Mouse (Mus musculus) left cerebral cortex, adult 8-10 months (tissue): ENCODE results near the gene Srsf5. TPM values are rescaled to one million over a fixed set of nuclear protein-coding genes. Genes with fewer than 3 reads are reported as not detected.
"Not testable (repeated sequence)": the region's sequence is repeated elsewhere in the genome, so short reads cannot be mapped to it uniquely, and the experiment has no call there.

Source experiments
- DNase-seq, 2 experiments: peaks; one replicate each; pipeline ENCODE4 v3.0.0; 2022; ENCODE audit warnings: low spot score in 2 of 2
- total RNA-seq, 4 experiments: library from RNA; stranded (reverse); gene quantifications; 2 replicates each; pipeline ENCODE4 v1.2.4; 2022

Gene Srsf5
- total RNA-seq, 4 experiments from 2014 or later: 286 to 385 (median 329) TPM

GRCm38 (mm10) chr12:80948202-80948601 lies 2.9 kb downstream of the Srsf5 start:
- no peak for DNase-seq

DNA sequence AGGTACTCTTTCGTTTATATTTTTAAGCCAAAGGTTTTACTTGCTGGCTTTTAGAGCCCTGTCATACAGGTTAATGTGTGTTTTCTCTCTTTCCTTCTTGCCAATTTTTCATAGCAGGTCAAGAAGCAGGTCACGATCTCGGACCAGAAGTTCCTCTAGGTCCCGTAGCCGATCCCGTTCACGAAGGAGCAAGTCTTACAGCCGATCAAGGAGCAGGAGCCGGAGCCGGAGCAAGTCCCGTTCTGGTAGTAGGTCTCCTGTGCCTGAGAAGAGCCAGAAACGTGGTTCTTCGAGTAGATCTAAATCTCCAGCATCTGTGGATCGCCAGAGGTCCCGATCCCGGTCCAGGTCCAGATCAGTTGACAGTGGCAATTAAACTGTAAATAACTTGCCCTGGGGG lies 4.3 kb downstream of the Srsf5 start:
- DNase-seq: not testable (repeated sequence)

DNA sequence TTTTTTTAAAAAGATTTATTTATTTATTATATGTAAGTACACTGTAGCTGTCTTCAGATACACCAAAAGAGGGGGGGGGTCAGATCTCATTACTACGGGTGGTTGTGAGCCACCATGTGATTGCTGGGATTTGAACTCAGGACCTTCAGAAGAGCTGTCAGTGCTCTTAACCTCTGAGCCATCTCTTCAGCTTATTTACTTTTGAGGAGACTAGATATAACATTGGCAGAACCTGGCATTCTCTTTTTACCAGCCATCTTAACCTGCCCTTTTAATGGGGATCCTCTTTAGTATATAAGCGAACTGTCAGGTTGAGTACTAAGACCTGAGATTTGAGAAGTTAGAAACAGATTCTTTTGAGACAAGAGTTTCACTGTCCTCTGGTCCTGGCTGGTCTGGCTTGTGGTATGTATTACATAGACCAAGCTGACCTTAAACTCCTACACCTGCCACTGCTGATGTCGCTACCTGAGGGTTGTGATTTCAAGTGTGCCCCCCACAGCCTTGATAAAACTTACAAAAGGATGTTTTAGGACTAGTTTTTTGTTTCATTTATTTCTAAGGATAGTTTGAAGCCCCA lies 6.4 kb downstream of the Srsf5 start:
- DNase-seq: no peak

GRCm38 (mm10) chr12:80952526-80952925 lies 7.2 kb downstream of the Srsf5 start:
- no peak for DNase-seq

- DNase-seq: no peak
Observed at GRCm38 (mm10) chr12:80956039-80956438, 10.7 kb downstream of the Srsf5 start.

DNA sequence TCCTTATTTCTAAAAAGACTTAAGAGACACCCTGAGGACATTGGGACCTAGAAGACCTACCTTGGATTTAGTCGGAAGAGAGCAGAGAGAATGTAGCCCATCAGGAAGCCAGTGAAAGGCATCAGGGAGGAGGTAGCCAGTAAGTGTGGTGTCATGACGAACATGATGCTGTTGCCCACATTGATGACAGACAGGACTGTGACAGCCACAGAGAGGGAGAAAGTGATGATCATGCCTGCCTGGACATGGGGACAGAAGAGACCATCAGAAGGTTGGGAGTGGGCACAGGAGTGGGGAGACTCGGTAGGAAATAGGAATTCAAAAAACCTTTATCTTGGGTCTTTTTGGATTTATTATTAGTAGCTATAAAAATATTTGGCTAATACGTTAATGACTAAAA lies 12.7 kb downstream of the Srsf5 start:
- DNase-seq: no peak

DNA sequence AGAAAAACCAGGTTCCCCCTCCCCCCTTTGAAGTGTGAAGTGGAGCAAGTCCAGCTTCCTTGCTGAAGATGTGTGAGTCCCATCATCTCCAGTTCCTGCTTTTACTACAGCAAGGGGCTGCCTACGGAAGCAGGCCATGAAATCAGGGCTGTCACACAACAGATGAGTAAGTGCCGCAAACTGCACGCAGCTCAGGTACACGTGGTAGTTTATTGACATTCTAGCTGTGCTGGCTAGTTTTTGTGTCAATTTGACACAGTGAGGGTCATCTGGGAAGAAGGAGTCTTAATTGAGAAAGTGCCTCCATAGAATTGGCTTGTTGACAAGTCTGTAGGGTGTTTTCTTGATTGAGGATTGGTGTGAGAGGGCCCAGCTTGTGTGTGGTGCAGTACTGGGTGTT lies 17.3 kb downstream of the Srsf5 start:
- no peak for DNase-seq

DNA sequence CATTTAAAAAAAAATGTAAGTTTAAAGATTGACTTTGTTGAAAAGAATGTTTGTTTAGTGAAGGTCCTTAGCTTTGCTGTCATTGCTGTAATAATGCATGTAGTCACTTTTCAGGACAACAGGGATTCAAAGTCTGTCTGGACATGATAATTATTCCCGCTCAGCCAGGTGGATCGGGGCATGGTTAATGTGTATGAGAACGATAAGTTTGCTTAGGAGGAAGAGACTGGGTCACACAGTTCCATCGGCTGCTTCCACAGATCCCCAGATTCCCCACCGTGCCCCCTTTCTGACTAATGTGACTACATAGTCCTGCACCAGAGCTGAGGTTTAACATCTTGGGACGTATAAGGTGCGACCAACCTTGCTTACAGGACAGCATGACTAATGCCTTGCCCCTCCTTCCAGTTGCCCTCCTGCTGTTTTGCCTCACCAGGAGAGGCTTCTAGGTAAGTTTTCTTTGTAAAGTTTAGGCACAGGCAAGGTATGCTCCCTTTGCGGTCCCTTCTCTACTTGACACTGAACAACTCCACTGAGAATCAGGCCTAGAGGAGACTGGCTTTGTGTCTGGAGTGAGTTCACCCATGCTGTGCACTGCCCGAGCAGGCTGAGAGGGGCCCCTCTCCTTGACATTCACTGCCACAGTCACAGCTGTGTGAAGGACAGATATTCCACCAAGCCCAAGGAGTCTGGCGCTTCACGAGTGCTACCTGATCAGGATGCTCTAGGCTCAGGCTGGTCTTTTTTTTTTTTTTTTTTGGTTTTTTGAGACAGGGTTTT lies 20.9 kb downstream of the Srsf5 start:
- no peak for DNase-seq

- DNase-seq: no peak
Observed at GRCm38 (mm10) chr12:80967918-80968317, 22.6 kb downstream of the Srsf5 start.

GRCm38 (mm10) chr12:80968605-80969004 lies 23.3 kb downstream of the Srsf5 start, which contains the start of gene Slc10a1:
Gene Slc10a1 (minus strand): TSS chr12:80968705.
- no peak for DNase-seq

DNA sequence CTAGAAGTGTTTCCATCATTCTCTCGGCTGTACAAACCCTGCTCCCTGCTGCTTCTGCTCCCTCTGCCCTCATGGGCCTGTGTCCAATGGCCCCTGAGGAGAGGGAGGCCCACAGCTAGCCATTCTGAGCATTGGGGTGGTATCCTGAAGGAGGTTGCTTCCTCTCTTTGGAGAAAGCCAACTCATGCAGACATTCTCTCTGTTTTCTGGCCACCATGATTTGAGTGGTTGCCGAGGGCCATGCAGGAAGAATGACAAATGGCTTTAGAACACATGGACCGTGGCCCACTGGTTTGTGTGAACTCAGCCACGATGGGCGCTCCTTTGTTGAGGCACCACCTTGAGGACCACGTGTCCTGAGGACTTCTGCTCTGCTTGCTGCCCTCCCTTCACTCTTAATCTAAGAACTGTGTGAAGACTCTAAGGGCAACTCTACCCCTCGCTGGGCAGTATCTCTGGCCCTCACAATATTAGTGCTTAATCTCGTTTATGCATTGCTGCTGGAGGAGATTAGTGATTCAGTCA lies 24.9 kb downstream of the Srsf5 start:
- DNase-seq: no peak

GRCm38 (mm10) chr12:80971756-80972155 lies 26.5 kb downstream of the Srsf5 start:
- no peak for DNase-seq

- no peak for DNase-seq
Observed at GRCm38 (mm10) chr12:80975939-80976671, 30.8 kb downstream of the Srsf5 start.

DNA sequence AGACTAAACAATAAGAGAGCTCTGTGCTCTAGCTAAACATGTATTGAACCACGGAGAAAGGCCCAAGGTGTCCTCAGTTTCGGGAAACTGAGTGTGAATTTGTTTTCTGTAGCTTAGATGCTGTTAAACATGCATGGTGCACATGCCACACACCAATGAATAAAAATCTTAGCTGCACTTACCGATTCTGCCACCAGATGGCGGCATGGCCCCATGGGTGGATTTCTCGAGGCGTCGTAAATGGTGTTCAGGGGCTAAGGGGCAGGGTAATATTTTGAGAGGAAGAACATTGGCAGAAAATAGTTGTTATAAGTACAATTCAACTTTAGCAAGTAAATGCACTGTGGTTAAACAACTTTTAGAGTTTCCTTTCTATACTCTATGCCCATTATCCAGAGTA lies 37.0 kb downstream of the Srsf5 start:
- peak; percentile 20 to 87 for DNase-seq

DNA sequence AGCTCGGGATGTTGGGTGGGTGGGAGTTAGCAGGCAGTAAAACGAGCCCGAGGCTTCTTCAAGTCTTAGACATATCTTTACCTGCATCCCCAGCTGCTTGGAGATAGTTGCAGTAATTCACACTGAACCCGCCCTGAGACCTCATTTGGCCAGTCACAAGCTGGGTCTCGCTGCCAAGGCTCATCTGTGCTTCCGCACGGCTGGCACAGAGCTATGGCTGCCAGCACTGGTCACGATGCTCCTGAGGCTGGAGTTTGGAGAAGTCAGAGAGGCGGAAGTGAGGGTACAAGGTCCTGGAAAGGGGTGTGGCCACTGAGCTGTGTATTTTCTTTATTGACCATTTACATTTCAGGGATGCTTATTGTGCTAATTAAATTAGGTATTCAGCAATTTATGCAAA lies 38.4 kb downstream of the Srsf5 start:
- DNase-seq: no peak

DNA sequence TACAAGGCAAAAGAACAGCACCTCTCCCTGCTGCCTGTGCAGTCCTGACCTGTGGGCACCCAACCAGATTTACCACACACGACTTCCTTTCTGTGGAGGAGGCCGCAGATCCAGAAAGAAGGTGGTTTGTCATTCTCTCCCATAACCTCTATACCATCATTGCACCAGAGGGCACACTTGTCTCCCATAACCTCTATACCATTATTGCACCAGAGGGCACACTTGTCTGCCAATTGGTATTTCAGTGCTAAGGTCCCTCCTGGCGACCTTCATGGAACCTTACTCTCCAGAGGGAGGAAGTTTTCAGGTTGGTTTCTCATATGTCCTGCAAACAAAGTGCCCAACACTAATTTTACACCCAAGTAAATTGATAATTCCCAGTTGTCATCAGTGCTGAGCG lies 41.3 kb downstream of the Srsf5 start:
- no peak for DNase-seq

DNA sequence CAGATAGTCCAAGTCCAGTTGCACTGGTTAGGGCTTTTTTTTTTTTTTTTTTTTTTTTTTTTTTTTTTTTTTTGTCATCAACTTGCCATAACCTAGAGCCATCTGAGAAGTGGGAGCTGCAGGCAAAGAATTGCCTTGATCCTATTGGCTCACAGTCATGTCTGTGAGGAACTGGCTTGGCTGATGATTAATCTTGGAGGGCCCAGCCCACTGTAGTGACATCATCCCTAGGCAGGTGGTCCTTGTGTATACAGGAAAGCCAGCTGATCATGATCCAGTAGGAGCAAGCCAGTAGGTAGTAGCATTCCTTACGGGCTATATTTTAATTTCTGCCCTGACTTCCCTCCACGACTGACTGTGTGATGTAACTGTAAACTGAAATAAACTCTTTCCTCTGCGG lies 43.0 kb downstream of the Srsf5 start:
- DNase-seq: no peak

- no peak for DNase-seq
Observed at GRCm38 (mm10) chr12:80990901-80991445, 45.7 kb downstream of the Srsf5 start.

DNA sequence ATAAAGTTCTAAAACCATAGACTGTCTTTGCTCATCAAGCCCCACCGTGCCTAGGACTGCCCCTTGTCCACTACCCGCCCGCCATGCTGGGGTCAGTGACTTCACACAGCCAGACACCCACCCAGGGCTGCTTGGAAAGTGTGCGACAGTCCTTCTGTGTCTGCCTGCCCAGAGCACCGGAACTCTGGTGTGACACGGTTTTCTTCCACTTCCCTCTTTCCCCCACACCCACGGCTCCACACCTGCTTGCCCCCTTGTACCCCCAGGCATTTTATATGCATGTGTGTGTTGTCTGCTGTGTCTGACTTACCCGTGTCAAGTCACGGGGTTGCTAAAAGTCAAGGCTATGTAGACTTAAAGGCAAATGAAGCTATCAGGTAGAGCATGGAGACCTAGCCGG lies 46.5 kb downstream of the Srsf5 start:
- DNase-seq: no peak

DNA sequence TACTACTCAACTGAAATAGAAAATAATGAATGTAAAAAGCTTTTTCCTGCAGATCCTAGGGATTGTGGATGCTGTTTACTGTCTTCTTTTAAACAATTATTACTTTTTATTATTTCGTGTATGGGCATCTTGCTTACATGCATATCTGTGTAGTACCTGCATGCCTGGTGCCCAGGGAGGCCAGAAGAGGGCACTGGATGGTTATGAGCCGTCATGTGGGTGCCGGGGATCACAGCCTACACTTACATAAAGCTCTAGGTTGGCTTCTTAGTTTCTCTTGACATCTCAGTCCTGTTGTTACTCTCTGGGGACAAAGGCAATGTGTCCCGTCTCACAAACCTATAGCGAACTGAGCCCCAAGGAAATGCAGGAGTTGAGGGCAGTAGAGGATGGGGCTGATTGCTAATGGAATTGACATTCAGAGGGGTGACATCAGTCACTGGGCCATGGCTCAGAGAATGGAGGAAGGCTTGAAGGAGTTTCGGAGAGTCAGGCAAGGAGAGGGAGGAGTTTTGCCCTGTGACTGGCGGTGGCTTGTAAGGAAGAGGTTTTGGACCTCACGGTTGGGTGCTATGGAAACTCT lies 47.3 kb downstream of the Srsf5 start:
- DNase-seq: no peak

DNA sequence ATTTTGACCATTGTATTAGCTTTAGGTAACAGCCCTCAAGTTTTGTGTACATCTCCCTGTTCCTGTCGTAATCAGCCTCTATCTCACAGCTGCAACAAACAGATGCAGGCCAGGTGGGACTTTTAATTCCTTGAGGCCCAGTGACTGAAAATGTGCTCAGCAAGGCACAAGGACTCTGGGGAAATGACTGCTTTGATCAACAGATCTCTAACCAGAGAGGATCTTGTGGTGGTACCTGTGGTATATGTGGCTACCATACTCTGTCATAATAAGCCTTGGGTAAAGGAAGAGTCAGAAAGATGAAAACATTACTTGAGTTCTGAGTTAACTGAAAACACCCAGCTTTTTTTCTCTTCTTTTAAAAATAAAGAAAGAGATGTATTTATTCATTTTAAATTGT lies 48.5 kb downstream of the Srsf5 start:
- no peak for DNase-seq

DNA sequence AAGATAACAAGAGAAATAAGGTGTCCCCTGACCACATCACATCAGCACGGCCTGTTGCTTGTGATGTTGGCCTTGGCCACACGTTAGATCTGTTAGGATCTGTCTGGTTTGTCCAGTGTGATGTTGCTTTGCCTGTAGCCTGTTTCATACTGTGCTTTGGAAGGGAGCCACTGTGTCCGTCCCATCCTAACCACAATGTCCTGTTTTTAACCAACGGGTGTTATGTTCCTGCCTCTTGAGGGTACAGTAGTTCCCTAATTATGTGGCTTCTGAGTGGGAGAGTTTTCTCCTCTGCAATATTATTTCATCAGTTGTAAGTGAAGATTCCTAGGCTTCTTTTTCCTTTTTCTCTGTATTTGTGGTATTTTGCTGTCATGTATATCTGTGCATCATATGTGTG lies 50.0 kb downstream of the Srsf5 start:
- DNase-seq: no peak
